Mouse (Mus musculus) heart, postnatal 0 days (tissue): ENCODE measurements at regions not wholly inside any gene's neighbourhood (a gene's known extent, or its start where the extent isn't known, plus 50 kb on each side); places are given as distances from the start of the nearest gene placed in this dataset.

Source experiments
- CTCF ChIP-seq: IDR thresholded peaks from 2 replicates; pipeline ENCODE4 v1.5.1; 2016; ENCODE audit warnings: antibody characterized with exemption, control low read depth, low read depth
- EP300 ChIP-seq: IDR thresholded peaks from 2 replicates; pipeline ENCODE4 v1.6.1; 2016; ENCODE audit warnings: antibody characterized with exemption, low read depth

- no peak for TF ChIP-seq CTCF
- no peak for TF ChIP-seq EP300
Observed at GRCm38 (mm10) chr11:63293485-63293884, 164.7 kb downstream of the Pmp22 start.
